Mouse (Mus musculus): ENCODE measurements around the gene Olfr390. TPM values are rescaled to one million over a fixed set of nuclear protein-coding genes. Genes with fewer than 3 reads are reported as not detected.

Gene Olfr390
- not detected in 2 replicates for polyA plus RNA-seq (2015; fragmentation: Nextera tagmentation; extraction: Ambion mirVana)

DNA sequence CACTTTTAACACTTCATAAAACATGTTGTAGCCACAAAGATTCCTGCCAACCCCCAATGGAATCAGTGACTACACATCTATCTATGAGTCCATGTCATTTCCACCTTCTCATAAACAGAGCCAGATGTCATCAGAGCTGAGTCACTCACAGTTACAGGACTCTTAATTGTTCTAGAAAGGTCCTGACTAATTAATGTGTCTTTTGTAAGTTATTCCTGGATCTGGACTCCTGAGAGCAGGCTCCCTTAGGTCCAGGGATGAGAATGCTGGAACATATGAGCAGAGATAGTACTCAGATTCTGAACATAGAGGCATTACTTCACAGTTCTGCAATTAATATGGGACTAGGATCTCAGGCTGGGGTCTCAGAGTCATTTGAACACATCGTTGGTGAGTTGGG is at the start of gene Olfr390:
Gene Olfr390, plus strand, starts transcription at position 301 of the 400 bp plus-strand sequence.
- ATAC-seq (ENCODE audit: insufficient number of reproducible peaks, low FRiP score, low TSS enrichment, low read depth) = no peak
- Histone ChIP-seq H3K9ac (no peak within 1 kb of the TSS), H3K4me1 (no peaks in the 10 kb centered on the region), H3K4me2 (no peak within 1 kb of the TSS), H3K27me3 (no peaks in the 10 kb centered on the region), H3K27ac (no peak within 1 kb of the TSS), H3K9me3 (no peaks in the 10 kb centered on the region), H3K4me3 (no peak within 1 kb of the TSS), H3K36me3 (no peaks in the 10 kb centered on the region)
- WGBS = 56% methylated on average over 1 of the region's 1 CpGs

DNA sequence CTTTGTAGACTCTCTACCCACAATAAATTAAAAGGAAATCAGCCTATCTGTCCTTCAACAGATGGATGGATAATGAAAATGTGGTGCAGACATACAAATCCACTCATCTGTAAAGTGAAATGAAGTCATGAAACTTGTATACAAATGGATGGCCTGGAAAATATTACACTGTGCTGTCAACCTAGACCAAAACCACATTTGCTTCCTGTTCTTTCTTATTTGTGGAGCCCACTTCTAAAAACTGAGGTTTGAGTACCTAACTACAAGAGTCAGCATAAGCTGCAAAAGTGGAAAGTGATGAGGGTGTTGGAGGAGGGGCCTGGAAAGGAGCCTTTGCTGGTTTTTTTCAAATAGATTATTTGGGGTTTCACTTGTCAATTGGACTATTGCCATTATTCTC is 23.6 kb upstream of the Olfr390 start:
- H3K9me3 ChIP-seq = 0 out of 2 replicates have a peak, but pooled peaks cover 4% of the 10 kb centered on the region
- H3K9ac ChIP-seq = no peak overlapping the region
- no peaks in the 10 kb centered on the region for H3K36me3 ChIP-seq
- H3K4me1 ChIP-seq = no peaks in the 10 kb centered on the region
- no peak overlapping the region for H3K4me2 ChIP-seq
- no peak overlapping the region for H3K27ac ChIP-seq
- H3K27me3 ChIP-seq = no peaks in the 10 kb centered on the region
- no peak for ATAC-seq (ENCODE audit: insufficient number of reproducible peaks, low FRiP score, low TSS enrichment, low read depth)
- no peak overlapping the region for H3K4me3 ChIP-seq

DNA sequence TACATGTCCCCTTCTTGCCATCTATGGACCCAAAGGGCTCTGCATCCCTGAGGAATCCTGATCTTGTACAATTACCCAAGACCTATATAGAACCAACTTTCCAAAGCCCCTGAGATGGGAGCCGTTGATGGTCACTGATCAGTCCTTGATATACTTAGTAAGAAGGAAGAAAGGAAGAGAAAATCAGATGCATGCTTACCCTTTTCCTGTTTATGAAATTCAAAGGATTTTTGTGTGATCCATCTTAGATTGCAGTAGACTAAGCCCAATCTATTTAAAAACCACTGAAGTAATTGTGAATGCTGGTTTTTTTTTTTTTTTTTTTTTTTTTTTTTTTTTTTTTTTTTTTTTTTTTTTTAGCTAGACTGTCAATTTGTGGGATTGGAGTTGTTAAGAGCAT is 2.2 kb upstream of the Olfr390 start, which contains the start of gene Olfr389:
Gene Olfr389, minus strand, starts transcription at position 101 of the 400 bp plus-strand sequence.
- no peaks in the 10 kb centered on the region for H3K27me3 ChIP-seq
- H3K36me3 ChIP-seq = no peaks in the 10 kb centered on the region
- 80% methylated on average over 1 of the region's 1 CpGs for WGBS
- H3K4me3 ChIP-seq = no peak within 1 kb of the TSS
- H3K9me3 ChIP-seq = no peaks in the 10 kb centered on the region
- no peak within 1 kb of the TSS for H3K27ac ChIP-seq
- H3K4me2 ChIP-seq = no peak within 1 kb of the TSS
- ATAC-seq (ENCODE audit: insufficient number of reproducible peaks, low FRiP score, low TSS enrichment, low read depth) = no peak
- no peaks in the 10 kb centered on the region for H3K4me1 ChIP-seq
- H3K9ac ChIP-seq = no peak within 1 kb of the TSS

DNA sequence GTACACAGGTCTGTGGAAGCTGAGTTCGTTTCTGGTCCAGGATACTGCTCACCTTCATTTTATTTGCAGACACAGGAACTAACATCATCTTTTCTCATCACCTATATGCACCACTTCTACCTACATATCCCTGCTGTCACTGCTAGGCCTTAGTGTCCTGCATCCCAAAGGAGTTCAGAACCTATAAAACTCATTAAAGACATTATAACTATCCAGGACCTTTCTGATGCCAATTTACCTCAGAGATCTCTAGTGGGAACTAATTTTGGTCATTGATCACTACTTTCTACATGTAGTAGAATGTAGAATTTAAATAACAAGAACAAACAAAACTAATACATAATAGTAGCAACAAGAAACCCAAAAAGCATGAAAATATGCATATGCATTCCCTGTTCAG is 20.2 kb downstream of the Olfr390 start, which contains the start of gene Olfr391-ps:
Gene Olfr391-ps, minus strand, starts transcription at position 101 of the 400 bp plus-strand sequence.
- H3K4me1 ChIP-seq = no peaks in the 10 kb centered on the region
- WGBS = 22% methylated on average over 1 of the region's 1 CpGs

DNA sequence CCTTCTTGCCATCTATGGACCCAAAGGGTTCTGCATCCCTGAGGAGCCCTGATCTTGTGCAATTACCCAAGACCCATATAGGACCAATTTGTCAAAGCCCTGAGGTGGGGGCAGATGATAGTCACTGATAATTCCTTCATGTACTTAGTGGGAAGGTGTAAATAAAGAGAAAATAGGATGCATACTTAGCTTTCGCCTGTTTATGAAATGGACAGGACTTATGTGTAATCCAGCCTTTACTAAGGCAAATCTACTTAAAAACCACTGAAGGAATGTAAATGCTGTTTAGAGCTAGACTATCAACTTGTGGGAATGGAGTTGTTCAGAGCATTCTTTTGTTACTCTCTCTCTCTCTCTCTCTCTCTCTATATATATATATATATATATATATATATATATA is 34.2 kb downstream of the Olfr390 start, which contains the start of gene Olfr392:
Gene Olfr392, minus strand, starts transcription at position 101 of the 400 bp plus-strand sequence.
- H3K27me3 ChIP-seq = no peaks in the 10 kb centered on the region
- ATAC-seq (ENCODE audit: insufficient number of reproducible peaks, low FRiP score, low TSS enrichment, low read depth) = no peak
- H3K4me2 ChIP-seq = no peak within 1 kb of the TSS
- no peaks in the 10 kb centered on the region for H3K4me1 ChIP-seq
- H3K9ac ChIP-seq = no peak within 1 kb of the TSS
- H3K36me3 ChIP-seq = no peaks in the 10 kb centered on the region
- 93% methylated on average over 1 of the region's 1 CpGs for WGBS
- H3K27ac ChIP-seq = no peak within 1 kb of the TSS
- no peak within 1 kb of the TSS for H3K4me3 ChIP-seq
- no peaks in the 10 kb centered on the region for H3K9me3 ChIP-seq

More for the DNA sequence above, 20.2 kb downstream of the Olfr390 start, which contains the start of gene Olfr391-ps:
- Histone ChIP-seq H3K9ac (no peak within 1 kb of the TSS), H3K4me2 (no peak within 1 kb of the TSS), H3K36me3 (no peaks in the 10 kb centered on the region), H3K9me3 (no peaks in the 10 kb centered on the region), H3K4me3 (no peak within 1 kb of the TSS), H3K27me3 (no peaks in the 10 kb centered on the region), H3K27ac (no peak within 1 kb of the TSS)
- no peak for ATAC-seq (ENCODE audit: insufficient number of reproducible peaks, low FRiP score, low TSS enrichment, low read depth)

Other genes with a start within 250 kb of the Olfr390 start
- not detected in 2 replicates for gene Olfr385, start 190.0 kb upstream of the Olfr390 start, polyA plus RNA-seq (2015; fragmentation: Nextera tagmentation; extraction: Ambion mirVana)
- gene Olfr384, start 184.4 kb upstream of the Olfr390 start, polyA plus RNA-seq (2015; fragmentation: Nextera tagmentation; extraction: Ambion mirVana) = not detected in 2 replicates
- gene Zfp735, start 94.2 kb upstream of the Olfr390 start, polyA plus RNA-seq (2015; fragmentation: Nextera tagmentation; extraction: Ambion mirVana) = not detected in 2 replicates
- gene Olfr389, start 2.3 kb upstream of the Olfr390 start, polyA plus RNA-seq (2015; fragmentation: Nextera tagmentation; extraction: Ambion mirVana) = not detected in 2 replicates
- not detected in 2 replicates for gene Olfr391-ps, start 20.1 kb downstream of the Olfr390 start, polyA plus RNA-seq (2015; fragmentation: Nextera tagmentation; extraction: Ambion mirVana)
- not detected in 2 replicates for gene Olfr392, start 34.1 kb downstream of the Olfr390 start, polyA plus RNA-seq (2015; fragmentation: Nextera tagmentation; extraction: Ambion mirVana)
- gene Olfr393, start 68.5 kb downstream of the Olfr390 start, polyA plus RNA-seq (2015; fragmentation: Nextera tagmentation; extraction: Ambion mirVana) = not detected in 2 replicates
- gene Olfr394, start 107.8 kb downstream of the Olfr390 start, polyA plus RNA-seq (2015; fragmentation: Nextera tagmentation; extraction: Ambion mirVana) = not detected in 2 replicates
- not detected in 2 replicates for gene Olfr395, start 126.3 kb downstream of the Olfr390 start, polyA plus RNA-seq (2015; fragmentation: Nextera tagmentation; extraction: Ambion mirVana)
- gene Olfr23, start 153.7 kb downstream of the Olfr390 start, polyA plus RNA-seq (2015; fragmentation: Nextera tagmentation; extraction: Ambion mirVana) = not detected in 2 replicates
- not detected in 2 replicates for gene Olfr397, start 177.9 kb downstream of the Olfr390 start, polyA plus RNA-seq (2015; fragmentation: Nextera tagmentation; extraction: Ambion mirVana)
- gene Olfr398, start 207.4 kb downstream of the Olfr390 start, polyA plus RNA-seq (2015; fragmentation: Nextera tagmentation; extraction: Ambion mirVana) = not detected in 2 replicates

All from limb, embryonic 15.5 days (tissue).